Mouse (Mus musculus) gastrocnemius, postnatal 25 days (tissue): ENCODE measurements around the gene Coa5. TPM values are rescaled to one million over a fixed set of nuclear protein-coding genes. Genes with fewer than 3 reads are reported as not detected.

Experiments used
- DNase-seq: peaks from one replicate; pipeline ENCODE4 v3.0.0; 2022
- long read RNA-seq, 2 experiments: library from polyadenylated mRNA; stranded (forward); transcript quantifications; one replicate each; pipeline ENCODE4 v2.0.0; 2021
- total RNA-seq, 2 experiments: library from RNA; stranded (reverse); gene quantifications; 1 replicate in 1 of 2; 2 replicates in 1 of 2; pipeline ENCODE4 v1.2.3; 2021

Coa5 gene
- total RNA-seq: 100 to 1,000 TPM in 1 of 2 experiments, 10 to 100 TPM in 1; 93.4 to 112 TPM
- long read RNA-seq, experiment 1, transcript Coa5-201 (3 exons, 3,863 nt): major isoform, 50 of 63 reads
- long read RNA-seq, experiment 1, partial matches to known transcripts: 0 of 63 reads
- long read RNA-seq, experiment 1, other reads (novel, unspliced or antisense): 13 of 63 reads
- long read RNA-seq, experiment 2, transcript Coa5-201 (3 exons, 3,863 nt): major isoform, 87 of 104 reads
- long read RNA-seq, experiment 2, partial matches to known transcripts: 0 of 104 reads
- long read RNA-seq, experiment 2, other reads (novel, unspliced or antisense): 17 of 104 reads

DNA sequence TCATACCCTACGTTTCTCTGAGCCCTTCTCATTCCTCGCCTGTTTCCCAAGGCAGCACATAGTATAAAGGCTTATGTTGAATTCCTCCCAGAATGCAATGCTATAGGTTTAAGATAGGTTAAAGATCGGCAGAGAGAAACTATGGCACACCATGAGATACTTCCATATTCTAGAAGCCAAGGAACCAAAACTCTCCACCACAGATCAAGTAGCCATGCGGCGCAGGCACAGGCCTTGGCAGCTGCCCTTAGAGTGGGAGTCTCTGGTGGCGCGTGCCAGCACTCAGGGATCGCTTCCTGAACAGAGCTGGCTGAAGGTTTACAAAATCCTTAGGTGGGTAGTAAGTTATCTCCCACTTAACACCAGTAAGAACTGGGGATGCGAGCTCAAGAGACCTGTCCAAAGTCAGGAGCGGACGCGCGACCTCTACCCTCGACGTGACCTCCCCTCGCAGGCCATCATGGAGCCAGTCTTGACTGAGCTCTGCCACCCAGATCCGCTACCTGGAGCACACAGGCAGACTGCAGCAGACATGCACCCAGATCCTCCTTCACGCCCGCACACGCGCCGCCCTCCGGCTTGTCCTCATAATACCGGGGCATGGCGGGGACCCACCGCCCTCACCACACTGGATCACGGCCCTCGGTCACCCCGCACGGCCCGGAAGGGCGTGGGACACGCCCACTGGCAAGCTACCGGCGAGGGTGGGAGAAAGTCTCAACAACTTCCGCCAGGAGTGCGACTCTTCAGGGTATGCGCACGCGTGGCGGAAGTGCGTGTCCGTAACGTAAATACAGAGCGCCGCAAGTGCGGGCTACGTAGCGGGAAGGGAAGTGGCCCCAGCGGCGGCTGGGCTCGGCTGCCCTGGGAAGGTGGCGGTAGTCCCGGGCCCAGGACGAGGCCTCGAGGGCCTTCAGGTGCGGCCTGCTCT lies at the start of gene Coa5, which contains the start of gene Unc50:
TSS of gene Coa5 (minus strand) at position 738 of the 931 bp plus-strand sequence.
TSS of gene Unc50 (plus strand) at position 774 of the 931 bp plus-strand sequence.
- DNase-seq: peak; percentile 93

DNA sequence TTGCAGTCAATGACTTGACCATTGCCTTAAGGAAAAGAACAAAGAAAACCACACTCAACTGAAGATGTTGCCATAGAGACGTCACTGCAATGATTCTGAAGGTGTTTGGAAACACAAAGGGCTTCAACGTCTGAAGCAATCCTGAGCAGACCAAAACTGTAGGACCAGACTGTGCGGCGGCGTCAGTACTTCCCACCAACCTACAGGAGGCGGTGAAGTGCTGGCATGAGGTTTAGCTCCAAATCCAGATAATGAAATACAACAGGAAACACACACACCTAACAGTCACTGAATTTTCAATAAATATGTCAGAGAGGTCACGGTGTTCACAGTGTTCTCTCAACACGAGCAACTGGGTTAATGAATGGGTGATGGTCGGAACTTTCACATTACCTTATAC lies 49.2 kb upstream of the Coa5 start:
- DNase-seq: no peak

DNA sequence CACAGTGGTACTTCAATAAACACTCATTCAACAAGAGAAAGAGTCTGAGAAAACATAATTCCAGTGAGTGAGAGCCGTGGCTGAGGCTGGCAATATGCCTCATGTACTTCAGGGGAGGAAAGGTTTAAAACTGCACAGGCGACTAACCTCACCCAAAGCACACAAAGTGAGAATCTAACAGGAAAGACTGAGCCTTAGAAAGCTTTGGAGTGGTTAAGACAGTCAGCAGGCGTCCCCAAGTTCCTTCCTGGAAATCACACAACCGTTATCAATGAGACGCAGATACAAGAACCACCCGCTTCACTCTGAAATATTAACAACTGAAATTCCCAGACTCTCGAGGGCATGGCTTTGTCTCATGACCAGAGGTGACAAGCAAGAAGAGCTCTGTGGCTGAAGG lies 48.5 kb upstream of the Coa5 start:
- DNase-seq: no peak

DNA sequence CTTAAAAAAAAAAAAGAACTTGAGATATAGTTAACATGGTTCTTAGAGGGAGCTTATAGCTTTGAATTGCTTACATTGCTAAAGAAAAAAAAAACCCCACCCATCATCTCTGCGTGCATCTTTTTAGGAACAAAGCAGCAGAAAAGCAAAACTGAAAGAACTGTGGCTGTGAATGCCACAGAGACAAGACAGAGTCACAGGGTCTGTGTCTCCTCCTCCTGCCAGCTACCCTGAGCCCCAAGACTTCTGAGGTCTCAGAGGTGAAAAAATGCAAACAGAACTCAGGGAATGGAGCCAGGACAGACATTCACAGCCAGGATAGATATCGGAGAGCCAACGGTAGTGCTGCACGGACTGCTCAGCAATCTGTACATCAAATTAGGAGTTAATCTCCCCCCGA lies 48.0 kb upstream of the Coa5 start:
- DNase-seq: no peak

DNA sequence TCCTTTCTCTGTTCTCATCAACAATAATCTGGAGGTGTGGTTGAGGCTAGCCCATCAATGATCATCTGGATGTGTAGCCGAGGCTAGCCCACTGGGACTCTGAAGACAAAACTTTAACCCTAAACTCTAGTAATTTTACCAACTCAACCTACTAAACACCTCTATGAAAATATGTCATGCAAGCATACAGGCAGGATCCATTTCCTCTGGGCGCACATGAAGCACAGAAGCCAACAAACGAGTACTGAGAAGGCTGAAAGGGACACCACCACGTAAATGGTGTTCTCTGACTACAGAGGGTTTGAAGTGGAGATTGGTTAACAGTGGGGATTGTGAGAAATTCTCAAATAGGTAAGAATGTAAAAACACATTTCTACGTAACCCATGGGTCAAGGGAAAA lies 47.3 kb upstream of the Coa5 start:
- no peak for DNase-seq

DNA sequence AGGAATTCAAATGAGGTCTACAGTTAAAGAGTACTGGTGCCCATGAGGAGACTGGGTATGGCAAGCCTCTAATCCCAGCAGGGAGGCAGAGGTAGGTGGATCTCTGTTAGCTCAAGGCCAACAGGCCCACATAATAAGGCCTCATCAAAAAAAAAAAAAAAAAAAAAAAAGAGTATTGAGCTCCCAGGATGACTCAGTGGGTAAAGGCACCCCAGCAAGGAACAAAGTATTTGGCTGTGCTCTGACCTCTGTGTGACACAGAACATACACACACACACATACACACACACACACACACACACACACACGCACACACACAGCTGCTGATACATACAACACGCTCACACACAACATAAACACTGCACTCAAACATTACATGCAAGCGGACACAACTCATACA lies 45.4 kb upstream of the Coa5 start:
- DNase-seq: no peak

DNA sequence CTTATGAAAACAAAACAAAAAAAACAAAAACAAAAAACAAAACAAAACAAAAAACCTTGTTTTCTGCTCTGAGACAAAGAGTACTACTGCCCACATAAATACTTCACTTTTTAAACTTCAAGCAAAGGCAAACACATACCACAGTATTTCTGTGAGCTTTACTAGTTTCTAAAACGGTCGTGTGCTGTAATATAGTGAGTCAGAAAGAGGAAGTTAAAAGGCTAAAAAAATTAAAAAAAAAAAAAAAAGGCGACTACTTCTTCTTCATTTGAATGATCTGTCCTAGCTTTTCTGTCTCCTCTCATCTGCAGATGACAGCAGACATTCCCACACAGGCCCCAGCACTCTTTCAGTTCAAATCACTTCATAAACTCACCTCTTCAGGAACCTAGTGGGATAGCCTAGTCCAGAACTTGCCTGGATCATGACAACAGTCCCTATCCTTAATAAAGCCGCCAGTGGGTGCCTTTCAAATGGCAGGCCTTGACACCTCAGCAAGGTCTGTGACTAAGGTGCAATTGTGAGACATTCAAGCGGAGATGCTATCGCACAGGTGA lies 44.8 kb upstream of the Coa5 start:
- no peak for DNase-seq

DNA sequence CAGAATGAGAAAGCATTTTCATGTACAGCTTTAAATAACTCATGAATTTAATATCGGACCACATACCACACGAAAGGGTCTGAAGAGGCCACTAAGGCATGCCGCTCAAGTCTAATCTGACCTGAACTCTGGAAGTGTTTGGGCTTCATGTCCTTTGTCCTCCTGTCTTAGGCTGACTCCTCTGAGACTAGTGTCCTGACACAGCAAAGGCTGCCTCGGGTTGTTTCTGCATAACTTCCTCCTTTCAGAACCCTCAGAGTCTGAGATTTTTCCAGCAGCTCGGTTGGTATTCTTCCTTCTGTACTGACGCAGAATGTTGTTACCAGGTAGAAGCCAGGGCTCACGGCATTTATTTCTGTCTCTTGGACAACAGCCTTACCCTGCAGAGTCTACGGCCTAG lies 44.1 kb upstream of the Coa5 start:
- DNase-seq: no peak

DNA sequence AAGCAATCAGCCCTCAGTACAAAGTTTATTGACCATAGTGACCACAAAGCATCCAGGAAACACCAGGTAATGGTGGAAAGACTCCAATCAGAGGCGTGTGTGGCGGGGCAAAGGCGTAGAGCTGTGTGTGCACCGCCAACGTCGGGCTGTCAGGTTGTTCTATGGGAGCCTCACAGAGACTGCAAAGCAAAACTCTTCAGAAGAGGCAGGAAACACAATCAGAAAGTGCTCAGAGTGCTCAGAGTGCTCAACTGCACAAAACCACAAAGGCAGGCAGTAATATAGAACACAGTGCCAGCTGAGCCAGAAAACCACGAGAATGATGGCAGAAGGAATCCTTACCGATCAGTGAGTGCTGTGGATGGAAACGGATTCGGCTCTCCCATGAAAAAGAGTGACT lies 43.3 kb upstream of the Coa5 start:
- DNase-seq: no peak

DNA sequence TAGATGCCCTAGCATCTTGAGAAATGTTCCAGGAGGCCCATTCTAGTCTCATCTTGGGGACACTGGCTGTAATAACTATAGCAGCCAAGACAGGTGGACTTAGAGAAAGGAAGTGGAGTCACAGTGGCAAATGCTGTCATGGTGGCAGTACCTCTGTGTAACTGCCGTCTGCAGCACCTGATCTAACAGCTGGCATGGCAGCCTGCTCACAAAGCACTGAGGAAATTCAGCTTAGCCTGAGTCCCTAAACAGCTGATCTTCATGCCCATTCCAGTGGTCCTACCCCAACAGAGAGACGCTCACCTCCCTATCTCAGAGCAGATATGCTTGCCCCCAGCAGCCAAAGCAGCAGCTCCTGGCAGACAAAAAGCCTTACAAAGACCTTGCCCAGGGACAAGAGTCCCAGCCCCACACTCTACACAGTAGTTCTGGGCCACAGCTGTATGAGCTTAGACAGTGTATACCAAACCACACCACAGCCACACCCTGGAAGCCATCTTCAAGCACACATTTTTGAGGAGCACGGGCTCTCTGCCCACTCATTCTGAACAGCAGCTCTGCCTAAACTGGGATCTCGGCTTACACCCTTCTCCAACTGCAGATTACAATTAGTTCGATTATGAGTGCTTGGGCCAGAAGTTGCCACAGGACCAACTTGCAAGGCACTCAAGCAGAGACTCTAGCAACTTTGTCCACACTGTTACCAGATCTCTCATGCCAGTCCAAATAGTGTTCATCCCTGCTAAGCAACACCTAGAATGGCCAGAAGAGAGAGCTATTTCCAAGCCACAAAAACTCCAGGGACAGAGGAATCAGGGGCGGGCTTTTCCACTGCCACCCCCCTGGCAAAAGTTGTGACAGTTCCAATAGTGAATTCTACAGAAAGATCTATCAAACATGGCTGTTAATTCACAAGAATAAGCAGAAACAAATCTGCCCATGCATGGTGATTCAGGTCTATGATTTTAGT lies 41.6 kb upstream of the Coa5 start:
- no peak for DNase-seq

DNA sequence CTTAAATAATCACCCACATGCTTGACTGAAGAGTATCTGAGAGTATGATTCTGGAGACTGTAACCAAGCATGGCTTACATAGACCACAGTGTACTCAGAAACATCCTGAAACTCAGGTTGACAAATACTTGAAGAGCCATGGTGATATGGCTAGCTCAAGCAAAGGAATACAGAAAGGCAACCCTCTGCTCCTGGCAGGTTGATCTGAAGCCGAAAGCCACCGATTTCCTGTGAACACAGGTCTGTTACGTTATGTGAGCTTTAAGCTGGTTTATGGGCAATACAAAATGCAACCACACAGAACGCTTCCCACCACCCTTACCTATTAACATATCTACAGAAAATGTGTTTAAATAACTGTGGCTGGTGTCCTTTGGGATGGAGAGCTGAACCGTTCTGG lies 39.1 kb upstream of the Coa5 start:
- no peak for DNase-seq

DNA sequence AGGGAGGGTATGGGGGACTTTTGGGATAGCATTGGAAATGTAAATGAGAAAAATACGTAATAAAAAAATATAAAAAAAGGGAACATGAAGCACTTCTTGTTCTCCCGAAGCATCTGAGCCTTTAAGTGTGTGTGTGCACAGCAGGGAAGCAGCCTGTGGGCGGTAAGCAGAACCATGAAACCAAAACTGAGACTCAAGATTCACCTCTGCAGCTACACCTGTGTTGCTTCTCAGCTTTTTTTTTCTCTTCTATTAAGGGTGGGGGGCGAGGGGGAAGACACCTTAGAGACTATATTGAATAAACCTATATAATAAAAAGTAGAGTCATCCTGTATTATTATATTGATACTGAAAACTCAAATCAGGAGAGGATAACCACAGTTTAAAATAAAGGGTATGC lies 37.9 kb upstream of the Coa5 start:
- DNase-seq: no peak

DNA sequence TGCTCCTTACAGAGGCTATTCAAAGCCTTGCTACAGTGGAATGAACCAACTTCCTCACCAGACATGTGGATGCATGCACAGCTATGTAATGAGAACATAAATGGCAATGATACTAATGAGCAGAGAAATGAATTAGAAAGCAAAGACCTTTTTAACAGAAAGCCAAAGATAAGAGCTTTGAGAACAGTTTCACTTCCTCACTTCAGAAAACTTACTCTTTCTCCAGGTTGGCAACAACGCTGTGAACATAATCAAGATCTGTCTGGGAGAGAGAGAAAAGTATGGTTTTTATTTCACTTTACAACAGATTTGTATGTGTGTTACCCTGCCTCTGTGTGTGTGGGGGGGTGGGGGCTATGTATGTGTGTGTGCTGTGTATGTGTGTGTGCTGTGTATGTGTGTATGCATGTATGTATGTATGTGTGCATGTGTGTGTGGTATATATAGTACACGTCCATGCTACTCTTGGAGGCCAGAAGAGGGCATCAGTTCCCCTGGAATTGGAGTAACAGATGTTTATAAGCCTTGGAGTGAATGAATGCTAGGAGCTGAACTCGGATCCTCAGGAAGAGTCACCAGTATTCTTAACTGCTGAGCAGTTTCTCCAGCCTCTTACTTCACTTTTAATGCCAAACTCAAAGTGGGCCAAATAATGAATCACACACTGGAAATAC lies 36.6 kb upstream of the Coa5 start:
- DNase-seq: no peak

DNA sequence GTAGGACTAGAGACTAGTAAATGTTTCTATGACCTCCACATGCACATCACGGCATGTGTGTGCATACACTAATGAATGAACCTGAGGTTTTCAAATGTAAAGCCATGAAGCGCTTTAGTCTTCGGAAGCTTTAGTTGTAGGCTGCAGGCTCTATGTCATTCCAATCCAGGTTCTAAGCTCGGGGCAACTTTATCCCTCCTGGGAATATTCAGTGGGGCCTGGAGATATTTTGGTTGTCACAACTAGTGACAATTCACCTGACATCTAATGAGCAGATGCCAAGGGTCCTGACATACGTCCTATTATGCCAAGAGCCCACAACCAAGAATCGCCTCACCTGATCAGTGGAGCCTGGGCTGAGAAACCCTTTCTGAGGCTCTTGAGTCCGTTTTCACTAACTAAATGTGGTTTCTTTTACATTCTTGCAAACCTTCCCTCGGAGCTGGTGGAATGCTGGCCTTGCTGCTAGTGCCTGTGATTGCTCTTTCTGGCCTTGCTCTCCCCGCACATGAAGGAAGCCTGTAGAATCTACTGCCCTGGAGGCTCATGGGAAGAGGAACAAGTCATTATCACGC lies 35.1 kb upstream of the Coa5 start:
- DNase-seq: no peak

DNA sequence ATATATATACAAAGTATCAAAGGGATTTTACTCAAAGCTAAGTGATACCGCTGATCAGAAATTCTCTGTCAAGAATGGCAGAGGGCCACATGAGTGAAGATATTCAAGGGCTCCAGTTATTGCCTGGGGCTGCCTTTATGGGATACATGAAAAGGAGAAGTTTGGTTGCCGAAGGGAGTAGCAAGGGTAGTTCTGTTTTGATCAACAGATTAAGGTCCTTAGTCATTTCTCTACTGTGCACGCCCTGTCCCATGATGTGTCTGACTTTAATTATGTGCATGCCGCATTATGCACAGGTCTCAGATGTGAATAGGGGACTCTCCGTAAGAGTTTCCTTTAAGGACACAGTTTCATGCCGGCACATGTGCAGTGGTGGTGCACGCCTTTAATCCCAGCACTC lies 27.6 kb upstream of the Coa5 start:
- no peak for DNase-seq

DNA sequence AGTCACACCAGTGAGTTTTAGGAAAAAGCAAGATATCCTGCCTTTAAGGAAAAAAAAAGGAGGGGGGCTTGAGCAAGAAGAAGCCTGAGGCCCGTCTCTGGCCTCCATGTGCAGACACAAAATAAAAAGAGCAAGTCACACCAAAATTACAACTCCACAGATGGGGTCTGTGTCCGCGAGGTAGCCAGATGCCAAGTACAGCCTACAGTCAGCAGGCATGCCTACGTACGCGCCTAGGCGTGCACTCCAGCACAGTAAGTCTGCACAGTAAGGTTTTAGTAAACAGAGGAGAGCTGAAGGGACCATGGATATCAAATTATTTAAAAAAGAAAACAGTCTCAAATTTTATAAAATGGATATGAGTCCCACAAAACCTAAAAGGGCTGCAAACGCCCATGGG lies 21.4 kb upstream of the Coa5 start:
- no peak for DNase-seq

DNA sequence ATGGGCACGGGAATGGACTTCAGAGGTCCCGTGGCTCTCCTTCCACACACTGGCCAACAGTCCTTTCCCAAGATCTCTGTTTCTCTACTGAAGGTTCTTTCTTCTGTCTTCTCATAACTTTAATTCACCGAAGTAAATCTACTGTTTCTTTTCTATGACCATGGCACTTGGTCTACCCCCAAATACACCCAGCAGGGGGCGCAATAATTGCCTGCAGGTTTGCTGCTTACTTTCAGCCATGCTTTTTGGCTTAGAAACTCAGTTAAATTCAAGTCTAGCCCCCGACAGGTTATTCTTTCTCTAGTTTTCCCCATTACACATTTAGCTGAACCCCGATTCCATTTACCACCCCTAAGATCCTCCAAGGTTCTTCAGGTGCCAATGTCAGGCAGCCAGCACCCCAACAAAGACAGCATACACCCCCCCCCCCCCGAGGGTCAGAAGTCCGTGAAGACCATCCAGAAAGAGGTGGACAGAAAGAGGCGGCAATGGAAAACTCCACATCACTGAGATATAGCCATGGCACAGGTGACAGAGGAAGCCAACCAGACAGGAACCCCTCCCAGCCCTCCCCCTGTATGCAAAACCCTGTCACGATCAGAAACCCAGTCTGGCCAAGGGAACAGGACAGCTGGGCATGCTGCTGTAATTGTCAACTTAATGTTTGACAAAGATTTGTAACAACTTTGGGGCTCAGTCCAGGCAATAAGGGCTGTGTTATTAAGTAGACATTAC lies 18.6 kb upstream of the Coa5 start:
- no peak for DNase-seq

DNA sequence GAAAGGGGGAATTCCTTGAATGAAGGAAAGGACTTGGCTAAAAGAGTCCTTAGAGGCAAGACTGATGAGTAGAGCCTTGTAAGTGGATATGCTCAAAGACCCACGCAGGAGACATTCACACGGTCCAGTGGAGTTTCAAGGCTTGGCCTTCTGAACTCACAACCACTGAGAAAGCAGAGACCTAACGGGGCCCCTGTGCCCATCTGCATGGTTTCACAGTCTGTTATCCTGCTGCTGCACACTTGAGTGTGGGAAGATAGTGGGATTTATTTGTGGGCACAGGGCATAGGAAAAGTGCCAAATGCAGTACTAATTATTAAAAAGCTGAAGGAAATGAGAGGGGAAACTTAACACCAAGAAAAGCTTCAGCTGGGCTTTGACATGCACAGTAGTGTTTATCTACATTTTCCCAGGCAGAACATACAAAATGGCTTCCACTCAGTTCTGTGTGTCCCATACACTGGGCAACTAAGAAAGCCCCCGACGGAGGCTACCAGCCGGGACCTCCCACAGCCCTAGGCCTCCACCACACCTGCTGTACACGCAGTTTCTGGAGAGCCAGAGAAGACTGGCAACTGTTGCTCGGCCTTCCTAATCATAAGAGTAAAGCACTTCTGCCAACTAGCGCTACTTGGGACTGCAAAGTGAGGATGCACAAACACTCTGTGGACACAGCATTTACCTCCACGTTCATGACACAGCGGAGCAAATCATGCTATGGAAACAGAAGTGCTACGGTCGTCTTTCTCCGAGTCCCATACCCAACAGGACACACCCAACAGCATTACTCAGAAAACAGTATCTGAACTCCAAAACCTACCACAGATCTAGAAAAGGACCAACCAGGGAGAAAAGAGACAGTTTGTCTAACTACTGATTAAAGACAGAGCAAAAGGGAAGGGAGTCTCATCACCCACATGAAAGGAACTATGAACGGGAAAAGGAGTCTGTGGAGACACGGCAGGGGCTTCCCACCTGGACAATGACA lies 13.2 kb upstream of the Coa5 start:
- DNase-seq: no peak

DNA sequence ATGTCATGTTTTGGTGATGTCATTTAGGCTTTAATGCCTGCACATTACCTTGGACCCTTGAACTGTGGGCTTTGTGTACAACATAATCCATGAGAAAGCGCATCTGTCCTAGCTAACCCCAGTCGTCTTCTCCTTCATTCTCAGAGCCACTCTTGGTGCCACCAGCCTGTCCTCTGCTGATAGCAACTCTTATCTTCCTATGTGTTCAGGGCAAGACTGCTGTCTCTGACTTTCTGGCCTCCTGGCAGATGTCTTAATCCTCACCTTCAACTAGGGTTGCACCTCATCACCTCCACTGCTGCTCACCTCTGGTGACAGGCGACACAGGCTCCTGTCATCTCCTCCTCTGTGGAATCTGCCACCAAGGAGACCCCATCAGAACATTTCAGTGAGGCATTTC lies 6.5 kb upstream of the Coa5 start:
- DNase-seq: no peak
